Mouse (Mus musculus) heart, postnatal 0 days (tissue): ENCODE measurements at regions not wholly inside any gene's neighbourhood (a gene's known extent, or its start where the extent isn't known, plus 50 kb on each side); places are given as distances from the start of the nearest gene placed in this dataset.

ENCODE experiments used
- ATAC-seq: fragments of 200-750 bp; cut with Nextera tagmentation; 2 replicates; pipeline ENCODE4 v1.8.0; 2017; ENCODE audit warnings: low read depth, moderate number of reproducible peaks, moderate library complexity; ENCODE audit not compliant: insufficient read depth
- DNase-seq: peaks from one replicate; pipeline ENCODE4 v3.0.0-alpha.2; 2016; ENCODE audit warnings: low spot score
- H3K27ac ChIP-seq: fragments of 300-500 bp; sonication (generic); 2 replicates; pipeline ENCODE4 v1.5.1; 2014; ENCODE audit warnings: low read depth, mild to moderate bottlenecking
- H3K27me3 ChIP-seq: fragments of 300-500 bp; sonication (generic); 2 replicates; pipeline ENCODE4 v1.6.1; 2014; ENCODE audit warnings: low read length, mixed read lengths; ENCODE audit not compliant: control insufficient read depth, insufficient read depth
- H3K36me3 ChIP-seq: fragments of 300-500 bp; sonication (generic); replicated peaks from 2 replicates; pipeline ENCODE4 v1.6.1; 2014; ENCODE audit warnings: low read length, mixed read lengths; ENCODE audit not compliant: control insufficient read depth, insufficient read depth
- H3K4me1 ChIP-seq: fragments of 300-500 bp; sonication (generic); 2 replicates; pipeline ENCODE4 v1.6.1; 2014; ENCODE audit warnings: antibody characterized with exemption; ENCODE audit not compliant: control insufficient read depth, insufficient read depth
- H3K4me2 ChIP-seq: fragments of 300-500 bp; sonication (generic); 2 replicates; pipeline ENCODE4 v1.6.1; 2014; ENCODE audit warnings: low read depth, mild to moderate bottlenecking, low read length, moderate library complexity
- H3K4me3 ChIP-seq: fragments of 300-500 bp; sonication (generic); 2 replicates; pipeline ENCODE4 v1.5.1; 2014; ENCODE audit warnings: low read depth, low read length
- H3K9ac ChIP-seq: fragments of 300-500 bp; sonication (generic); replicated peaks from 2 replicates; pipeline ENCODE4 v1.6.1; 2014; ENCODE audit warnings: low read depth, low read length, mixed read lengths
- H3K9me3 ChIP-seq: fragments of 300-500 bp; sonication (generic); replicated peaks from 2 replicates; pipeline ENCODE4 v1.6.1; 2016; ENCODE audit warnings: low read length; ENCODE audit not compliant: control insufficient read depth
- CTCF ChIP-seq: IDR thresholded peaks from 2 replicates; pipeline ENCODE4 v1.5.1; 2016; ENCODE audit warnings: antibody characterized with exemption, control low read depth, low read depth
- EP300 ChIP-seq: IDR thresholded peaks from 2 replicates; pipeline ENCODE4 v1.6.1; 2016; ENCODE audit warnings: antibody characterized with exemption, low read depth
- WGBS: fragments of 180-500 bp; shearing (Covaris S2); extraction: QIAGEN DNeasy Blood & Tissue Kit; methylation state at CpG from one replicate; pipeline ENCODE4 v1.1.7; 2014; 5-methylcytosine and 5-hydroxymethylcytosine counted together

- DNase-seq = no peak
- H3K9ac ChIP-seq = no peak overlapping the region
- no peak for TF ChIP-seq CTCF
- no peak for TF ChIP-seq EP300
- H3K27ac ChIP-seq = no peak overlapping the region
- 62% methylated on average over 1 of the region's 1 CpGs for WGBS
- H3K9me3 ChIP-seq = no peaks in the 10 kb centered on the region; the same call in 1 of the 2 replicates
- no peak overlapping the region for H3K4me2 ChIP-seq
- no peaks in the 10 kb centered on the region for H3K27me3 ChIP-seq
- ATAC-seq = no peak
- H3K4me1 ChIP-seq = no peaks in the 10 kb centered on the region
- H3K4me3 ChIP-seq = no peak overlapping the region
- no peaks in the 10 kb centered on the region for H3K36me3 ChIP-seq
These were observed 445.4 kb upstream of the Nova1 start for GRCm38 (mm10) chr12:47264118-47264517.

DNA sequence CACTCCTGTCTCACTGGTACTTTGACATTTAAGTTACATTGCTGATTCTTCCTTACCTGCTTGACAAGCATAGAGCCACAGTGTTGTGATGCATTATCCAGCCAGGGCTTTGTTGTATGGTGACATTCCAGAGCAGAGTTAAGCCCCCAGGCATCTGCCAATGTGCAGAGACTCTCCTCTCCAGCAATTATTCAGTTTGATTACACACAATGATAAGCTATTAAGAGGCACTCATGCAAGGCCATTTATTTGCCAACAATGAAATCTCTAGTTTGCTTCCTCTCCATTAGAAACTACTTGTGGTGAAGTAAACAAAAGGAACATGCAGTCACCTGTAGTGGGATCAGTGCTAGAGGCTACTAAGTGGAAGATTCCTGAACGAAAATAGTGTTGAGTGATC, 444.7 kb upstream of the Nova1 start:
- no peak overlapping the region for H3K27ac ChIP-seq
- TF ChIP-seq CTCF (no peak), EP300 (no peak)
- H3K4me1 ChIP-seq = no peaks in the 10 kb centered on the region
- H3K27me3 ChIP-seq = no peaks in the 10 kb centered on the region
- 37% methylated on average over 1 of the region's 1 CpGs for WGBS
- no peaks in the 10 kb centered on the region; the same call in 1 of the 2 replicates for H3K9me3 ChIP-seq
- H3K4me2 ChIP-seq = no peak overlapping the region
- ATAC-seq (no peak), DNase-seq (no peak)
- H3K4me3 ChIP-seq = no peak overlapping the region
- H3K36me3 ChIP-seq = no peaks in the 10 kb centered on the region
- H3K9ac ChIP-seq = no peak overlapping the region

GRCm38 (mm10) chr12:47252306-47252705, 433.6 kb upstream of the Nova1 start:
- no peak overlapping the region for H3K4me2 ChIP-seq
- H3K36me3 ChIP-seq = no peaks in the 10 kb centered on the region
- ATAC-seq (no peak), DNase-seq (no peak)
- H3K9ac ChIP-seq = no peak overlapping the region
- no peaks in the 10 kb centered on the region for H3K27me3 ChIP-seq
- no peak for TF ChIP-seq EP300
- no peaks in the 10 kb centered on the region for H3K4me1 ChIP-seq
- H3K4me3 ChIP-seq = no peak overlapping the region
- no peak overlapping the region for H3K27ac ChIP-seq
- no peaks in the 10 kb centered on the region for H3K9me3 ChIP-seq

GRCm38 (mm10) chr12:47243623-47244514, 425.1 kb upstream of the Nova1 start:
- ATAC-seq = no peak
- Histone ChIP-seq H3K4me1 (no peaks in the 10 kb centered on the region), H3K27me3 (no peaks in the 10 kb centered on the region), H3K27ac (no peak overlapping the region), H3K36me3 (no peaks in the 10 kb centered on the region), H3K4me2 (no peak overlapping the region), H3K9ac (no peak overlapping the region), H3K9me3 (no peaks in the 10 kb centered on the region), H3K4me3 (no peak overlapping the region)
- WGBS = 43% methylated on average over 3 of the region's 3 CpGs
- no peak for TF ChIP-seq CTCF
- no peak for TF ChIP-seq EP300
- no peak for DNase-seq

DNA sequence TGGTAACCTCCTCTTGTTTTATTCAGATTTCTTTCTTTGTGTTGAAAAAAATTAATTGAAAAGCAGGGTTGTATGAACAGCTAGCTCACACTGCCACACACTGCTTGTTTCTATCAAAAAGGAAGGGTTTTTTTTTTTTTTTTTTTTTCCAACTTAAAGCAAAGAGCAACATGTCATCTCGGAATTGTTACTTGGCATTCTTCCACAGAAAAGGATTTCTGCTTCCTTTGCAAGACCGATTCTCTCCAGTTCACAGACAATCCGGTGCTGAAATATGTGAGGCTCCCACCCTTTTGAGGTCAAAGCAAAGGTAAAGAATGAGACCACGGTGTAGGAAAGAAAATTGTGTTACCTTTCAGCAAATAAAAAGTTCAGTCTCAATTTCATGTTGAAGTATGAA, 401.3 kb upstream of the Nova1 start:
- Histone ChIP-seq H3K4me2 (no peak overlapping the region), H3K4me3 (no peak overlapping the region), H3K36me3 (no peaks in the 10 kb centered on the region), H3K4me1 (no peaks in the 10 kb centered on the region), H3K27me3 (no peaks in the 10 kb centered on the region), H3K9ac (no peak overlapping the region), H3K27ac (no peak overlapping the region), H3K9me3 (no peaks in the 10 kb centered on the region)
- TF ChIP-seq CTCF = no peak
- no peak for TF ChIP-seq EP300
- DNase-seq (no peak), ATAC-seq (no peak)
- 39% methylated on average over 4 of the region's 4 CpGs for WGBS

DNA sequence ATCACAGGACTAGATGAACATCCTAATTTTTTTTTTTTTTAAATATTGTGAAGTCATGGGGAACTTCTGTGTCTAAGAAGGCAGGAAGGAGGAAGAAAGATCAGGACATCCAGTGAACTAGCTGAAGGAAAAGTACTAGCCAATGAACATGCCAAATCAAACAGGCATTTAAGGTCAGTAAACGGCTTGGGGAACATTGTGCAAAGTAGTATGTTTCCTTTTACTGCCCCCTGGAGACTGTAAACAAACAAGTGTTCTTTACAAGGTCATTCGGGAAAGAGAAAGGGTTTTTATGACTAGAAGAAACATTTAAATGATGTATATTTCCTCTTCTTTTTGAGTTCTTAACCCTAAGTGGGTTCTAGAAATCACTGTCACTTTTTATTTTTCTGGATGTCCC, 400.6 kb upstream of the Nova1 start:
- DNase-seq (no peak), ATAC-seq (no peak)
- no peaks in the 10 kb centered on the region for H3K27me3 ChIP-seq
- no peak overlapping the region for H3K27ac ChIP-seq
- H3K36me3 ChIP-seq = no peaks in the 10 kb centered on the region
- no peak overlapping the region for H3K4me2 ChIP-seq
- no peaks in the 10 kb centered on the region for H3K9me3 ChIP-seq
- H3K4me3 ChIP-seq = no peak overlapping the region
- no peaks in the 10 kb centered on the region for H3K4me1 ChIP-seq
- no peak overlapping the region for H3K9ac ChIP-seq
- TF ChIP-seq EP300 (no peak), CTCF (0 out of 2 replicates have a peak, but pooled peaks have one; percentile 11)
- WGBS = 20% methylated on average over 2 of the region's 2 CpGs
